In the genomic region with DNA sequence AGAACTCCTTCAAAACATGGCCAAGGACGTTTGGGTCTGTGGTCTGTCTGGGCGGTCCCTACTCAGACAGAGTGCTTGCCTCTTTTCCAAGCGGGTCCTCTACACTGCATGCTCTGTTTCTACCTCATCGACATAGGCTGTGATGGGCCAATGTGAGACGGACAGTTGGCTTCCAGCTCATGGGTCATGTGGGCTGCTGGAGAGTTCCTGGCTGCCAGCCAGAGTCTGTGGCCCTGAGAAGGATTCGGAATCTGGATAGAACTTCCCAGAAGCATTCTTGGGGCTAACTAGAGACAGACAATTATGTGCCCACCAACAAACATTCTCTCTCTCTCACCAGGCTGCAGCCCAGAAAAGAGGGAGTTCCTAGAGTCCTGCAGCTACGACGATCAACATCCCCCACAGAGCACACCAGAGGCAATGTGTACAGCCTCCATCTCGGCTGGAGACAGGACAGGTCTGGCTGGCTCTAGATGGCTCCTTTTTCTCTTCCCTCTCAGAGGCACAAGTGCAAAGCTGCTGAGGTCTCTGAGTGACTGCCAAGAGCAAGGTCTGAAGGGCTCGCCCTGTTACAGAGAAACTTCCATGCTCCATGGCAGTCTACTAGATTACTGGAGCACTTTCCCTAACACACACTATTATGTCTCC, we compare ENCODE assay signal across 8 mouse cellular contexts. TPM values are rescaled to one million over a fixed set of nuclear protein-coding genes. Genes with fewer than 3 reads are reported as not detected.
DNase-seq lines count a peak whose midpoint lies in the region; ATAC-seq lines count a peak whose summit lies in the region.

No protein-coding gene starts in this region.

- H3K36me3 ChIP-seq in kidney, embryonic 14.5 days (ENCODE audit: control insufficient read depth, insufficient read depth, low read length), result peaks cover 34% of the 10 kb centered on the region
- peaks cover 59% of the 10 kb centered on the region for H3K36me3 ChIP-seq in forebrain, embryonic 15.5 days

- H3K9ac ChIP-seq in kidney, embryonic 14.5 days (ENCODE audit: low read depth, low read length), result no peak overlapping the region
- no peak overlapping the region for H3K9ac ChIP-seq in forebrain, embryonic 15.5 days (replicated peaks)

- H3K4me1 ChIP-seq in kidney, embryonic 14.5 days (ENCODE audit: control insufficient read depth, insufficient read depth, low read length), result no peaks in the 10 kb centered on the region
- no peaks in the 10 kb centered on the region for H3K4me1 ChIP-seq in forebrain, embryonic 15.5 days

- WGBS in kidney, embryonic 14.5 days, result 82% methylated on average over 10 of the region's 10 CpGs
- WGBS in forebrain, embryonic 15.5 days, result 78% methylated on average over 10 of the region's 10 CpGs

- no peak for ATAC-seq in kidney, embryonic 14.5 days (ENCODE audit: low FRiP score, low TSS enrichment)
- ATAC-seq in forebrain, embryonic 15.5 days (replicated peaks), result no peak
- ATAC-seq in megakaryocyte, adult 5-6 weeks (ENCODE audit: poor library complexity, severe bottlenecking), result no peak

- DNase-seq in kidney, adult 11 months, result peak; percentile 37
- DNase-seq in adrenal gland, adult 8-10 months, result peak; percentile 68
- DNase-seq in cerebellum, postnatal 14 days, result peak; percentile 72 to 76
- DNase-seq in kidney, adult 9 months, result peak; percentile 61
- DNase-seq in urinary bladder, postnatal 36 days (ENCODE audit: low spot score in 2 of 2), result no peak

- no peaks in the 10 kb centered on the region for H3K9me3 ChIP-seq in kidney, embryonic 14.5 days (ENCODE audit: control insufficient read depth, low read length)
- no peaks in the 10 kb centered on the region for H3K9me3 ChIP-seq in forebrain, embryonic 15.5 days

- H3K27ac ChIP-seq in kidney, embryonic 14.5 days (ENCODE audit: low read depth, low read length), result no peak overlapping the region
- H3K27ac ChIP-seq in forebrain, embryonic 15.5 days (replicated peaks), result no peak overlapping the region

- H3K27me3 ChIP-seq in kidney, embryonic 14.5 days (ENCODE audit: control insufficient read depth, insufficient read depth, low read length), result no peaks in the 10 kb centered on the region
- no peaks in the 10 kb centered on the region for H3K27me3 ChIP-seq in forebrain, embryonic 15.5 days

- no peak overlapping the region for H3K4me3 ChIP-seq in kidney, embryonic 14.5 days (ENCODE audit: low read length)
- H3K4me3 ChIP-seq in forebrain, embryonic 15.5 days, result no peak overlapping the region

- no peak overlapping the region for H3K4me2 ChIP-seq in kidney, embryonic 14.5 days (replicated peaks; ENCODE audit: low read depth, low read length)
- no peak overlapping the region for H3K4me2 ChIP-seq in forebrain, embryonic 15.5 days (replicated peaks)

RNA-seq across cellular contexts. Expression of gene Hnrnph1, which starts 26.7 kb away (rescaled TPM):
- polyA plus RNA-seq in kidney, embryonic 14.5 days (2014; fragmentation: Nextera tagmentation; extraction: Ambion mirVana), result 598 and 606 TPM in 2 replicates
- 100 to 1,000 TPM; 165 to 402 (median 286) TPM for total RNA-seq in adrenal gland, adult 8-10 months (2022)
- polyA plus RNA-seq in forebrain, embryonic 15.5 days (2015; fragmentation: Nextera tagmentation; extraction: Ambion mirVana), result 664 and 668 TPM in 2 replicates
- 400 and 438 TPM in 2 replicates for total RNA-seq in megakaryocyte, adult 5-6 weeks (2015)
- 436 and 510 TPM in 2 replicates for total RNA-seq in megakaryocyte, adult 5-6 weeks (2017)

RNA-seq across cellular contexts. Expression of gene Rufy1, which starts 27.4 kb away (rescaled TPM):
- polyA plus RNA-seq in kidney, embryonic 14.5 days (2014; fragmentation: Nextera tagmentation; extraction: Ambion mirVana), result 20.8 and 29.3 TPM in 2 replicates
- 10 to 100 TPM; 41.9 to 56.9 (median 49.4) TPM for total RNA-seq in adrenal gland, adult 8-10 months (2022)
- polyA plus RNA-seq in forebrain, embryonic 15.5 days (2015; fragmentation: Nextera tagmentation; extraction: Ambion mirVana), result 29.5 and 30.0 TPM in 2 replicates
- total RNA-seq in megakaryocyte, adult 5-6 weeks (2015), result 51.2 and 53.0 TPM in 2 replicates
- total RNA-seq in megakaryocyte, adult 5-6 weeks (2017), result 81.6 and 82.2 TPM in 2 replicates

RNA-seq across cellular contexts. Expression of gene Cby3, which starts 49.2 kb away (rescaled TPM):
- polyA plus RNA-seq in kidney, embryonic 14.5 days (2014; fragmentation: Nextera tagmentation; extraction: Ambion mirVana), result 0.79 and 1.1 TPM in 2 replicates
- not detected for total RNA-seq in adrenal gland, adult 8-10 months (2022)
- polyA plus RNA-seq in forebrain, embryonic 15.5 days (2015; fragmentation: Nextera tagmentation; extraction: Ambion mirVana), result 1.2 and 1.9 TPM in 2 replicates
- total RNA-seq in megakaryocyte, adult 5-6 weeks (2015), result not detected in 2 replicates
- total RNA-seq in megakaryocyte, adult 5-6 weeks (2017), result not detected in 2 replicates

Comparison
In these comparisons a context has a peak if more than half of its experiments do, and no peak if none do; other contexts are left out.
1. DNase-seq: peak in kidney, adult 11 months (single experiment), adrenal gland, adult 8-10 months (single experiment), cerebellum, postnatal 14 days (2 of 2) and kidney, adult 9 months (single experiment); none in urinary bladder, postnatal 36 days (0 of 2).